Comparison of ENCODE assay signal across 7 mouse cellular contexts in the genomic region with DNA sequence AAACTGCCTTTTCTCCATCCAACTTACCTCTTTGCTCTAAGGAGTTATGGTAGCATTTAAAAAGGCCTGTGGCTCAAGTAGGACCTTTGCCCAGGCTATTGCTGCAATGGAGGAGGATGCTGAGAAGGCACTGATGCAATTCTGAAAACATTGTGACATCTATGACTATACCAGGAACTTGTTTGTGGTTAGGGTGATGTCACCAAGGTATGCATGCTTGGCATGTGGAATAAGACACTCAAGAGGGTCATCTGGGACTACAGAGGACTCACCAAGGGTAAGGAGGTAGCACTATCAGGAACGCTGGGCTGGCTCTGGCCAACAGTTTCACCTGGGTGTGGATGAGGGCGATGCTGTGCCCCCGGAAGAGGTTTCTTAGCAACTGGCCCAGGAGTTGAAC. TPM values are rescaled to one million over a fixed set of nuclear protein-coding genes. Genes with fewer than 3 reads are reported as not detected.
DNase-seq lines count a peak whose midpoint lies in the region; ATAC-seq lines count a peak whose summit lies in the region.

A gene (minus strand): TSS at position 108 of the 400 bp plus-strand sequence.

- no peaks in the 10 kb centered on the region for H3K9me3 ChIP-seq in intestine, embryonic 14.5 days (ENCODE audit: control insufficient read depth, low read length)
- H3K9me3 ChIP-seq in lung, embryonic 16.5 days (ENCODE audit: control insufficient read depth, low read length), result no peaks in the 10 kb centered on the region

- H3K27ac ChIP-seq in intestine, embryonic 14.5 days (ENCODE audit: low read depth), result no peak within 1 kb of the TSS
- H3K27ac ChIP-seq in lung, embryonic 16.5 days (ENCODE audit: low read length), result no peak within 1 kb of the TSS

- no peaks in the 10 kb centered on the region for H3K36me3 ChIP-seq in intestine, embryonic 14.5 days (ENCODE audit: control insufficient read depth, insufficient read depth, low read length)
- no peaks in the 10 kb centered on the region for H3K36me3 ChIP-seq in lung, embryonic 16.5 days (ENCODE audit: control insufficient read depth, insufficient read depth, low read length)

- intact Hi-C loops in gastrocnemius, postnatal 14 days (cut with DNase I; ENCODE audit: low total_unique reads), result no loop called here

- DNase-seq in NIH3T3 (ENCODE audit: low read depth), result peak; percentile 78
- DNase-seq in adrenal gland, postnatal 4 days (ENCODE audit: low spot score in 2 of 2), result no peak
- DNase-seq in gastrocnemius, postnatal 14 days, result no peak
- DNase-seq in intestine, embryonic 14.5 days (ENCODE audit: low spot score), result peak; percentile 27
- DNase-seq in yolk sac, embryonic 10.5 days (ENCODE audit: low spot score), result peak; percentile 33
- no peak for DNase-seq in frontal cortex, postnatal 25 days (ENCODE audit: low spot score in 2 of 2)

- H3K4me3 ChIP-seq in intestine, embryonic 14.5 days (ENCODE audit: low read depth, low read length), result no peak within 1 kb of the TSS
- no peak within 1 kb of the TSS for H3K4me3 ChIP-seq in lung, embryonic 16.5 days (ENCODE audit: low read length)

- WGBS in intestine, embryonic 14.5 days, result 74% methylated on average over 3 of the region's 3 CpGs
- 51% methylated on average over 3 of the region's 3 CpGs for WGBS in lung, embryonic 16.5 days

- no peak within 1 kb of the TSS for H3K9ac ChIP-seq in intestine, embryonic 14.5 days (ENCODE audit: low read length)
- H3K9ac ChIP-seq in lung, embryonic 16.5 days (ENCODE audit: low read length), result no peak within 1 kb of the TSS

- no peak within 1 kb of the TSS for H3K4me2 ChIP-seq in intestine, embryonic 14.5 days (ENCODE audit: low read length)
- no peak within 1 kb of the TSS for H3K4me2 ChIP-seq in lung, embryonic 16.5 days (ENCODE audit: low read depth, low read length)

- no peak for ATAC-seq in intestine, embryonic 14.5 days (replicated peaks; ENCODE audit: low FRiP score, low TSS enrichment, low read depth)
- no peak for ATAC-seq in lung, embryonic 16.5 days (ENCODE audit: low read depth)

- no peaks in the 10 kb centered on the region for H3K27me3 ChIP-seq in intestine, embryonic 14.5 days (replicated peaks; ENCODE audit: control insufficient read depth, insufficient read depth, low read length)
- H3K27me3 ChIP-seq in lung, embryonic 16.5 days (ENCODE audit: control insufficient read depth, insufficient read depth, low read depth, low read length), result no peaks in the 10 kb centered on the region

- no peaks in the 10 kb centered on the region for H3K4me1 ChIP-seq in intestine, embryonic 14.5 days (replicated peaks; ENCODE audit: control insufficient read depth, insufficient read depth, low read length)
- no peaks in the 10 kb centered on the region for H3K4me1 ChIP-seq in lung, embryonic 16.5 days (replicated peaks; ENCODE audit: control insufficient read depth, insufficient read depth, low read length)

RNA-seq across cellular contexts. Expression of the gene that starts here (rescaled TPM):
- total RNA-seq in adrenal gland, postnatal 4 days (2021), result 100 to 1,000 TPM in 1 of 2 experiments, 10 to 100 TPM in 1; 97.4 to 103 TPM
- total RNA-seq in gastrocnemius, postnatal 14 days (2021), result 10 to 100 TPM; 84.3 to 86.8 TPM
- polyA plus RNA-seq in intestine, embryonic 14.5 days (2014; fragmentation: Nextera tagmentation; extraction: Ambion mirVana), result 38.5 and 40.0 TPM in 2 replicates
- 35.9 and 36.2 TPM in 2 replicates for polyA plus RNA-seq in lung, embryonic 16.5 days (2015; fragmentation: Nextera tagmentation; extraction: Ambion mirVana)

Comparison
In these comparisons a context has a peak if more than half of its experiments do, and no peak if none do; other contexts are left out.
1. DNase-seq: peak in NIH3T3 (single experiment), intestine, embryonic 14.5 days (single experiment) and yolk sac, embryonic 10.5 days (single experiment); none in adrenal gland, postnatal 4 days (0 of 2), gastrocnemius, postnatal 14 days (single experiment) and frontal cortex, postnatal 25 days (0 of 2).